Mouse (Mus musculus): Measurements from ENCODE around the gene Spn. TPM values are rescaled to one million over a fixed set of nuclear protein-coding genes. Genes with fewer than 3 reads are reported as not detected.

Gene Spn
- polyA plus RNA-seq, 1 experiment from 2014 or later, result 0.39 TPM

GRCm38 (mm10) chr7:127103960-127104359 is 33.7 kb downstream of the Spn start:
- 57% methylated on average over 6 of the region's 6 CpGs for WGBS
- no peaks in the 10 kb centered on the region for H3K4me1 ChIP-seq (replicated peaks; ENCODE audit: control insufficient read depth, insufficient read depth, low read length)
- no peaks in the 10 kb centered on the region for H3K9me3 ChIP-seq (ENCODE audit: control insufficient read depth, low read length)
- H3K4me2 ChIP-seq (ENCODE audit: low read length), result no peak overlapping the region
- ATAC-seq (replicated peaks; ENCODE audit: low FRiP score, low TSS enrichment, low read depth) (0 out of 2 replicates have a peak, but pooled peaks have one; percentile 14), DNase-seq (ENCODE audit: low spot score) (no peak)
- H3K27me3 ChIP-seq (replicated peaks; ENCODE audit: control insufficient read depth, insufficient read depth, low read length), result no peaks in the 10 kb centered on the region
- H3K9ac ChIP-seq (ENCODE audit: low read length), result no peak overlapping the region
- H3K27ac ChIP-seq (ENCODE audit: low read depth), result no peak overlapping the region
- no peaks in the 10 kb centered on the region for H3K36me3 ChIP-seq (ENCODE audit: control insufficient read depth, insufficient read depth, low read length)
- no peak overlapping the region for H3K4me3 ChIP-seq (ENCODE audit: low read depth, low read length)

GRCm38 (mm10) chr7:127102148-127102547 is 35.5 kb downstream of the Spn start:
- DNase-seq (ENCODE audit: low spot score) (no peak), ATAC-seq (replicated peaks; ENCODE audit: low FRiP score, low TSS enrichment, low read depth) (no peak)
- Histone ChIP-seq H3K27ac (ENCODE audit: low read depth) (no peak overlapping the region), H3K9me3 (ENCODE audit: control insufficient read depth, low read length) (no peaks in the 10 kb centered on the region), H3K4me3 (ENCODE audit: low read depth, low read length) (no peak overlapping the region), H3K4me2 (ENCODE audit: low read length) (no peak overlapping the region), H3K36me3 (ENCODE audit: control insufficient read depth, insufficient read depth, low read length) (no peaks in the 10 kb centered on the region), H3K4me1 (replicated peaks; ENCODE audit: control insufficient read depth, insufficient read depth, low read length) (no peaks in the 10 kb centered on the region), H3K27me3 (replicated peaks; ENCODE audit: control insufficient read depth, insufficient read depth, low read length) (no peaks in the 10 kb centered on the region), H3K9ac (ENCODE audit: low read length) (no peak overlapping the region)
- 77% methylated on average over 6 of the region's 6 CpGs for WGBS

GRCm38 (mm10) chr7:127101451-127102016 is 36.1 kb downstream of the Spn start:
- Histone ChIP-seq H3K4me2 (ENCODE audit: low read length) (no peak overlapping the region), H3K9me3 (ENCODE audit: control insufficient read depth, low read length) (no peaks in the 10 kb centered on the region), H3K27ac (ENCODE audit: low read depth) (no peak overlapping the region), H3K4me3 (ENCODE audit: low read depth, low read length) (no peak overlapping the region), H3K4me1 (replicated peaks; ENCODE audit: control insufficient read depth, insufficient read depth, low read length) (no peaks in the 10 kb centered on the region), H3K36me3 (ENCODE audit: control insufficient read depth, insufficient read depth, low read length) (no peaks in the 10 kb centered on the region), H3K9ac (ENCODE audit: low read length) (no peak overlapping the region), H3K27me3 (replicated peaks; ENCODE audit: control insufficient read depth, insufficient read depth, low read length) (no peaks in the 10 kb centered on the region)
- DNase-seq (ENCODE audit: low spot score), result no peak
- ATAC-seq (replicated peaks; ENCODE audit: low FRiP score, low TSS enrichment, low read depth), result no peak
- WGBS, result 30% methylated on average over 2 of the region's 2 CpGs

- no peak overlapping the region for H3K4me2 ChIP-seq (ENCODE audit: low read length)
- DNase-seq (ENCODE audit: low spot score), result no peak
- no peak overlapping the region for H3K27ac ChIP-seq (ENCODE audit: low read depth)
- H3K36me3 ChIP-seq (ENCODE audit: control insufficient read depth, insufficient read depth, low read length), result no peaks in the 10 kb centered on the region
- no peak overlapping the region for H3K9ac ChIP-seq (ENCODE audit: low read length)
- H3K4me3 ChIP-seq (ENCODE audit: low read depth, low read length), result no peak overlapping the region
- 85% methylated on average over 4 of the region's 4 CpGs for WGBS
- H3K27me3 ChIP-seq (replicated peaks; ENCODE audit: control insufficient read depth, insufficient read depth, low read length), result no peaks in the 10 kb centered on the region
- H3K4me1 ChIP-seq (replicated peaks; ENCODE audit: control insufficient read depth, insufficient read depth, low read length), result no peaks in the 10 kb centered on the region
- no peak for ATAC-seq (replicated peaks; ENCODE audit: low FRiP score, low TSS enrichment, low read depth)
- H3K9me3 ChIP-seq (ENCODE audit: control insufficient read depth, low read length), result no peaks in the 10 kb centered on the region
Measured at GRCm38 (mm10) chr7:127099528-127099927, 38.1 kb downstream of the Spn start.

GRCm38 (mm10) chr7:127098950-127099349 is 38.7 kb downstream of the Spn start:
- Histone ChIP-seq H3K4me3 (ENCODE audit: low read depth, low read length) (no peak overlapping the region), H3K27ac (ENCODE audit: low read depth) (no peak overlapping the region), H3K4me1 (replicated peaks; ENCODE audit: control insufficient read depth, insufficient read depth, low read length) (no peaks in the 10 kb centered on the region), H3K9me3 (ENCODE audit: control insufficient read depth, low read length) (no peaks in the 10 kb centered on the region), H3K4me2 (ENCODE audit: low read length) (no peak overlapping the region), H3K36me3 (ENCODE audit: control insufficient read depth, insufficient read depth, low read length) (no peaks in the 10 kb centered on the region), H3K9ac (ENCODE audit: low read length) (no peak overlapping the region), H3K27me3 (replicated peaks; ENCODE audit: control insufficient read depth, insufficient read depth, low read length) (no peaks in the 10 kb centered on the region)
- DNase-seq (ENCODE audit: low spot score) (no peak), ATAC-seq (replicated peaks; ENCODE audit: low FRiP score, low TSS enrichment, low read depth) (no peak)
- WGBS, result 86% methylated on average over 4 of the region's 4 CpGs

- WGBS, result 84% methylated on average over 5 of the region's 5 CpGs
- DNase-seq (ENCODE audit: low spot score) (no peak), ATAC-seq (replicated peaks; ENCODE audit: low FRiP score, low TSS enrichment, low read depth) (no peak)
- Histone ChIP-seq H3K9me3 (ENCODE audit: control insufficient read depth, low read length) (no peaks in the 10 kb centered on the region), H3K4me3 (ENCODE audit: low read depth, low read length) (no peak overlapping the region), H3K36me3 (ENCODE audit: control insufficient read depth, insufficient read depth, low read length) (no peaks in the 10 kb centered on the region), H3K9ac (ENCODE audit: low read length) (no peak overlapping the region), H3K4me1 (replicated peaks; ENCODE audit: control insufficient read depth, insufficient read depth, low read length) (no peaks in the 10 kb centered on the region), H3K4me2 (ENCODE audit: low read length) (no peak overlapping the region), H3K27ac (ENCODE audit: low read depth) (no peak overlapping the region), H3K27me3 (replicated peaks; ENCODE audit: control insufficient read depth, insufficient read depth, low read length) (no peaks in the 10 kb centered on the region)
Measured at GRCm38 (mm10) chr7:127098521-127098920, 39.1 kb downstream of the Spn start.

- WGBS, result 54% methylated on average over 7 of the region's 7 CpGs
- no peak for DNase-seq (ENCODE audit: low spot score)
Measured at GRCm38 (mm10) chr7:127096456-127096855, 41.2 kb downstream of the Spn start.

GRCm38 (mm10) chr7:127093914-127094313 is 43.7 kb downstream of the Spn start:
- no peak for ATAC-seq (replicated peaks; ENCODE audit: low FRiP score, low TSS enrichment, low read depth)
- no peak overlapping the region for H3K27ac ChIP-seq (ENCODE audit: low read depth)
- H3K4me1 ChIP-seq (replicated peaks; ENCODE audit: control insufficient read depth, insufficient read depth, low read length), result peaks cover 13% of the 10 kb centered on the region
- WGBS, result 59% methylated on average over 3 of the region's 3 CpGs
- H3K4me2 ChIP-seq (ENCODE audit: low read length), result no peak overlapping the region
- no peaks in the 10 kb centered on the region for H3K36me3 ChIP-seq (ENCODE audit: control insufficient read depth, insufficient read depth, low read length)
- H3K9me3 ChIP-seq (ENCODE audit: control insufficient read depth, low read length), result no peaks in the 10 kb centered on the region
- H3K9ac ChIP-seq (ENCODE audit: low read length), result no peak overlapping the region
- no peak overlapping the region for H3K4me3 ChIP-seq (ENCODE audit: low read depth, low read length)
- no peak for DNase-seq (ENCODE audit: low spot score)
- H3K27me3 ChIP-seq (replicated peaks; ENCODE audit: control insufficient read depth, insufficient read depth, low read length), result no peaks in the 10 kb centered on the region

More at GRCm38 (mm10) chr7:127096456-127096855, 41.2 kb downstream of the Spn start:
- H3K4me2 ChIP-seq (ENCODE audit: low read length), result no peak overlapping the region
- H3K36me3 ChIP-seq (ENCODE audit: control insufficient read depth, insufficient read depth, low read length), result no peaks in the 10 kb centered on the region
- H3K4me1 ChIP-seq (replicated peaks; ENCODE audit: control insufficient read depth, insufficient read depth, low read length), result peaks cover 3% of the 10 kb centered on the region; the same call in 1 of the 2 replicates
- no peak for ATAC-seq (replicated peaks; ENCODE audit: low FRiP score, low TSS enrichment, low read depth)
- no peak overlapping the region for H3K4me3 ChIP-seq (ENCODE audit: low read depth, low read length)
- H3K27ac ChIP-seq (ENCODE audit: low read depth), result no peak overlapping the region
- no peak overlapping the region for H3K9ac ChIP-seq (ENCODE audit: low read length)
- H3K27me3 ChIP-seq (replicated peaks; ENCODE audit: control insufficient read depth, insufficient read depth, low read length), result no peaks in the 10 kb centered on the region
- no peaks in the 10 kb centered on the region for H3K9me3 ChIP-seq (ENCODE audit: control insufficient read depth, low read length)

- Histone ChIP-seq H3K27me3 (replicated peaks; ENCODE audit: control insufficient read depth, insufficient read depth, low read length) (no peaks in the 10 kb centered on the region), H3K4me1 (replicated peaks; ENCODE audit: control insufficient read depth, insufficient read depth, low read length) (peaks cover 14% of the 10 kb centered on the region), H3K4me3 (ENCODE audit: low read depth, low read length) (no peak within 1 kb of the TSS), H3K27ac (ENCODE audit: low read depth) (no peak within 1 kb of the TSS), H3K36me3 (ENCODE audit: control insufficient read depth, insufficient read depth, low read length) (no peaks in the 10 kb centered on the region), H3K4me2 (ENCODE audit: low read length) (peak within 1 kb of the TSS; percentile 7; the same call in 1 of the 2 replicates), H3K9ac (ENCODE audit: low read length) (no peak within 1 kb of the TSS), H3K9me3 (ENCODE audit: control insufficient read depth, low read length) (no peaks in the 10 kb centered on the region)
- 54% methylated on average over 16 of the region's 16 CpGs for WGBS
- ATAC-seq (replicated peaks; ENCODE audit: low FRiP score, low TSS enrichment, low read depth) (peak; percentile 73), DNase-seq (ENCODE audit: low spot score) (no peak)
Measured at GRCm38 (mm10) chr7:127091114-127091896, 46.3 kb downstream of the Spn start, which contains the start of gene AI467606. Gene AI467606, plus strand, starts transcription at chr7:127091359.

Measured in intestine, embryonic 14.5 days (tissue).